Mouse (Mus musculus) left cerebral cortex, postnatal 25 days (tissue): ENCODE measurements around the gene Nacad. TPM values are rescaled to one million over a fixed set of nuclear protein-coding genes. Genes with fewer than 3 reads are reported as not detected.

ENCODE experiments used
- DNase-seq, 2 experiments: peaks; one replicate each; pipeline ENCODE4 v3.0.0; 2022; ENCODE audit warnings: low spot score in 2 of 2, mixed read lengths in 1 of 2
- intact Hi-C: fragments of 180-260 bp; cut with DNase I; formaldehyde crosslinking; loops from one replicate; pipeline ENCODE4 v1.15.1; 2025
- total RNA-seq, 2 experiments: library from RNA; stranded (reverse); gene quantifications; 2 replicates each; pipeline ENCODE4 v1.2.3; 2021

Gene Nacad
- total RNA-seq, 2 experiments from 2014 or later, result 42.4 to 46.6 TPM

- peak in 1 of 2 experiments; percentile 54 for DNase-seq
- intact Hi-C loops, result loop anchor here (2.0 kb wide), 1 partner anchor 58 kb away; the partner anchor contains the start of gene Ccm2
Observed at GRCm38 (mm10) chr11:6605021-6605481, 802 bp downstream of the Nacad start.

- intact Hi-C loops, result loop anchor here (2.0 kb wide), 1 partner anchor 58 kb away; the partner anchor contains the start of gene Ccm2
- DNase-seq, result no peak
Observed at GRCm38 (mm10) chr11:6604604-6604936, 1.3 kb downstream of the Nacad start.

- intact Hi-C loops, result loop anchor here (2.0 kb wide), 1 partner anchor 57 kb away; the partner anchor contains the start of gene Ccm2
- peak; percentile 56 to 70 for DNase-seq
Observed at GRCm38 (mm10) chr11:6603887-6604603, 1.8 kb downstream of the Nacad start.

- intact Hi-C loops, result no loop called here
- no peak for DNase-seq
Observed at GRCm38 (mm10) chr11:6603224-6603623, 2.6 kb downstream of the Nacad start.

GRCm38 (mm10) chr11:6602662-6603061, 3.2 kb downstream of the Nacad start:
- DNase-seq, result no peak
- intact Hi-C loops, result no loop called here

- no peak for DNase-seq
- intact Hi-C loops, result no loop called here
Observed at GRCm38 (mm10) chr11:6601649-6602480, 4.0 kb downstream of the Nacad start.

GRCm38 (mm10) chr11:6600284-6600944, 5.4 kb downstream of the Nacad start:
- no peak for DNase-seq
- intact Hi-C loops, result no loop called here

GRCm38 (mm10) chr11:6599831-6600230, 6.0 kb downstream of the Nacad start:
- no peak for DNase-seq
- intact Hi-C loops, result no loop called here

- no peak for DNase-seq
- intact Hi-C loops, result no loop called here
Observed at GRCm38 (mm10) chr11:6599011-6599681, 6.7 kb downstream of the Nacad start.

- intact Hi-C loops, result no loop called here
- DNase-seq, result no peak
Observed at GRCm38 (mm10) chr11:6598191-6598889, 7.5 kb downstream of the Nacad start.

- intact Hi-C loops, result no loop called here
- DNase-seq, result no peak
Observed at GRCm38 (mm10) chr11:6597523-6597922, 8.3 kb downstream of the Nacad start.

GRCm38 (mm10) chr11:6596616-6597015, 9.2 kb downstream of the Nacad start:
- no peak for DNase-seq
- intact Hi-C loops, result no loop called here

GRCm38 (mm10) chr11:6596205-6596604, 9.6 kb downstream of the Nacad start:
- DNase-seq, result no peak
- intact Hi-C loops, result no loop called here

GRCm38 (mm10) chr11:6595339-6595738, 10.5 kb downstream of the Nacad start:
- DNase-seq, result no peak
- intact Hi-C loops, result no loop called here

GRCm38 (mm10) chr11:6594845-6595244, 11.0 kb downstream of the Nacad start:
- intact Hi-C loops, result no loop called here
- DNase-seq, result no peak

GRCm38 (mm10) chr11:6593406-6593805, 12.4 kb downstream of the Nacad start:
- no peak for DNase-seq
- intact Hi-C loops, result no loop called here

- no peak for DNase-seq
- intact Hi-C loops, result no loop called here
Observed at GRCm38 (mm10) chr11:6590933-6591675, 14.7 kb downstream of the Nacad start.

- DNase-seq, result no peak
- intact Hi-C loops, result no loop called here
Observed at GRCm38 (mm10) chr11:6589838-6590237, 16.0 kb downstream of the Nacad start.
